Mouse (Mus musculus): Measurements from ENCODE around the gene Max.

Gene Max

GRCm38 (mm10) chr12:76961052-76961931 lies 709 bp downstream of the Max start:
- in situ Hi-C loops (cut with MboI, MseI): loop anchor here (5.0 to 25.0 kb wide), 2 partner anchors 124 to 1901 kb away; partner anchors contain the start of genes Atp6v1d and Eif2s1

- in situ Hi-C loops (cut with MboI, MseI): loop anchor here (25.0 kb wide), 1 partner anchor 1905 kb away; the partner anchor contains the start of genes Atp6v1d and Eif2s1
Observed at GRCm38 (mm10) chr12:76957688-76958087, 4.3 kb downstream of the Max start.

GRCm38 (mm10) chr12:76954698-76955423 lies 7.1 kb downstream of the Max start:
- in situ Hi-C loops (cut with MboI, MseI): loop anchor here (25.0 kb wide), 1 partner anchor 1907 kb away; the partner anchor contains the start of genes Atp6v1d and Eif2s1

- in situ Hi-C loops (cut with MboI, MseI): loop anchor here (25.0 kb wide), 1 partner anchor 1908 kb away; the partner anchor contains the start of genes Atp6v1d and Eif2s1
Observed at GRCm38 (mm10) chr12:76953750-76954363, 8.1 kb downstream of the Max start.

GRCm38 (mm10) chr12:76950330-76950729 lies 11.7 kb downstream of the Max start:
- in situ Hi-C loops (cut with MboI, MseI): loop anchor here (25.0 kb wide), 1 partner anchor 1912 kb away; the partner anchor contains the start of genes Atp6v1d and Eif2s1

- in situ Hi-C loops (cut with MboI, MseI): loop anchor here (10.0 kb wide), 1 partner anchor 104 kb away; no protein-coding TSS in a partner anchor
Observed at GRCm38 (mm10) chr12:76948781-76949180, 13.2 kb downstream of the Max start.

- in situ Hi-C loops (cut with MboI, MseI): loop anchor here (10.0 kb wide), 1 partner anchor 103 kb away; no protein-coding TSS in a partner anchor
Observed at GRCm38 (mm10) chr12:76948185-76948584, 13.8 kb downstream of the Max start.

- in situ Hi-C loops (cut with MboI, MseI): loop anchor here (10.0 kb wide), 1 partner anchor 103 kb away; no protein-coding TSS in a partner anchor
Observed at GRCm38 (mm10) chr12:76947487-76947886, 14.5 kb downstream of the Max start.

- in situ Hi-C loops (cut with MboI, MseI): loop anchor here (10.0 kb wide), 1 partner anchor 99 kb away; no protein-coding TSS in a partner anchor
Observed at GRCm38 (mm10) chr12:76943466-76943865, 18.5 kb downstream of the Max start.

GRCm38 (mm10) chr12:76943046-76943445 lies 19.0 kb downstream of the Max start:
- in situ Hi-C loops (cut with MboI, MseI): loop anchor here (10.0 kb wide), 1 partner anchor 98 kb away; no protein-coding TSS in a partner anchor

GRCm38 (mm10) chr12:76942476-76942875 lies 19.5 kb downstream of the Max start:
- in situ Hi-C loops (cut with MboI, MseI): loop anchor here (10.0 kb wide), 1 partner anchor 98 kb away; no protein-coding TSS in a partner anchor

GRCm38 (mm10) chr12:76941524-76941923 lies 20.5 kb downstream of the Max start:
- in situ Hi-C loops (cut with MboI, MseI): loop anchor here (10.0 kb wide), 1 partner anchor 97 kb away; no protein-coding TSS in a partner anchor

GRCm38 (mm10) chr12:76938013-76938412 lies 24.0 kb downstream of the Max start:
- in situ Hi-C loops (cut with MboI, MseI): no loop called here

GRCm38 (mm10) chr12:76936211-76936610 lies 25.8 kb downstream of the Max start:
- in situ Hi-C loops (cut with MboI, MseI): no loop called here

GRCm38 (mm10) chr12:76934438-76934837 lies 27.6 kb downstream of the Max start:
- in situ Hi-C loops (cut with MboI, MseI): loop anchor here (5.0 kb wide), 1 partner anchor 47 kb away; no protein-coding TSS in a partner anchor

- in situ Hi-C loops (cut with MboI, MseI): loop anchor here (5.0 kb wide), 1 partner anchor 45 kb away; no protein-coding TSS in a partner anchor
Observed at GRCm38 (mm10) chr12:76932688-76933060, 29.3 kb downstream of the Max start.

GRCm38 (mm10) chr12:76931739-76932687 lies 30.0 kb downstream of the Max start:
- in situ Hi-C loops (cut with MboI, MseI): loop anchor here (5.0 kb wide), 1 partner anchor 45 kb away; no protein-coding TSS in a partner anchor

GRCm38 (mm10) chr12:76930177-76930576 lies 31.8 kb downstream of the Max start:
- in situ Hi-C loops (cut with MboI, MseI): loop anchor here (5.0 kb wide), 1 partner anchor 43 kb away; no protein-coding TSS in a partner anchor

GRCm38 (mm10) chr12:76927539-76927938 lies 34.5 kb downstream of the Max start:
- in situ Hi-C loops (cut with MboI, MseI): no loop called here

GRCm38 (mm10) chr12:76927012-76927411 lies 35.0 kb downstream of the Max start:
- in situ Hi-C loops (cut with MboI, MseI): no loop called here

Measured in T-helper 2 cell (primary cell).